Mouse (Mus musculus): ENCODE data around the gene Glod5. TPM values are rescaled to one million over a fixed set of nuclear protein-coding genes. Genes with fewer than 3 reads are reported as not detected.

Glod5 gene
- 1.6 and 1.7 TPM in 2 replicates for polyA plus RNA-seq (2012; rRNA removed)

DNA sequence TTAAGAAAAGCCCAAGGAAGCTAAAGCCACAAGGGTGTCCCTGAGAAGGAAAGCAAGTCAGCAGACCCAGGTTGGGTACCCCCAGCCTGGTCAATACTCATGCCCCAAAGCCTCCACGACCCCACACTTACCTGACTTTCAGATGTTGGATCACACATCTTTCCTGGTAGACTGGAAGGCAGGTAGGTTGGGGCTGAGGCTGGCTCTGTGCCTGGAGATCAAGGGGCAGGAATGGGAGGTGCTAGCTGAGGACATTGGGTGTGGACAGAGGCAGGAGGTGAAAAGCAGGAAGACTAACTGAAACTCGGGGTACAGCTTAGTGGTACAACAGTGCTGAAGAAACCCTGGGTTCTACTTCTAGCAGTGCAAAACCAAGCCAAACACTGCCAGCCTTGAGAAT, at the start of gene Glod5:
Gene Glod5 (minus strand): TSS at position 207 of the 400 bp plus-strand sequence.

DNA sequence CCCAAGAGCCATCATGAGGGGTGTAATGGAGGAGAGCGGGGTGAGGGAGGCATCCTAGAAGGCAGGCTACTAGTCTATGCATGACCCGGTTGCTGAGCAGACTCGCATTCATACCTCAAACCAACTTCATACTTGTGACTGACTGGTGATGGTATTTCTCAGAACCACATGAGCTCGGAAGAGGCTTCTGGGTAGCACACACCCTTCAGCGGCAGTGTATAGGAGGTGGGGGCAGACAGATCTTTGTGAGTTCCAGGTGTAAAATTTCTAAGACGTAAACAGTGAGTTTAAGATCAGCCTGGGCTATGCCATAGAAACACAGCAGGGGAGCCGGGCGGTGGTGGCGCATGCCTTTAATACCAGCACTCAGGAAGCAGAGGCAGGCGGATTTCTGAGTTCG, 40.4 kb downstream of the Glod5 start, which contains the start of gene Gata1:
Gene Gata1 (minus strand): TSS at position 180 of the 400 bp plus-strand sequence.

Other genes starting within 250 kb of the Glod5 start
- 6.6 and 7.6 TPM in 2 replicates for gene Gripap1, start 228.7 kb downstream of the Glod5 start, polyA plus RNA-seq (2012; rRNA removed)
- 0.38 and 0.56 TPM in 2 replicates for gene Kcnd1, start 196.2 kb downstream of the Glod5 start, polyA plus RNA-seq (2012; rRNA removed)
- gene Otud5, start 177.1 kb downstream of the Glod5 start, polyA plus RNA-seq (2012; rRNA removed): 21.1 and 23.3 TPM in 2 replicates
- gene Pim2, start 140.2 kb downstream of the Glod5 start, polyA plus RNA-seq (2012; rRNA removed): 7.4 and 8.8 TPM in 2 replicates
- 74.9 and 99.5 TPM in 2 replicates for gene Slc35a2, start 134.5 kb downstream of the Glod5 start, polyA plus RNA-seq (2012; rRNA removed)
- gene Pqbp1, start 119.2 kb downstream of the Glod5 start, polyA plus RNA-seq (2012; rRNA removed): 27.2 and 28.7 TPM in 2 replicates
- 23.5 and 30.2 TPM in 2 replicates for gene Timm17b, start 119.1 kb downstream of the Glod5 start, polyA plus RNA-seq (2012; rRNA removed)
- gene Gm10491, start 110.7 kb downstream of the Glod5 start, polyA plus RNA-seq (2012; rRNA removed): not detected in 2 replicates
- not detected in 2 replicates for gene Gm10490, start 109.0 kb downstream of the Glod5 start, polyA plus RNA-seq (2012; rRNA removed)
- gene Pcsk1n, start 98.7 kb downstream of the Glod5 start, polyA plus RNA-seq (2012; rRNA removed): 15.1 and 39.9 TPM in 2 replicates
- gene Eras, start 89.9 kb downstream of the Glod5 start, polyA plus RNA-seq (2012; rRNA removed): not detected in 2 replicates
- gene Hdac6, start 70.6 kb downstream of the Glod5 start, polyA plus RNA-seq (2012; rRNA removed): 7.3 and 10.8 TPM in 2 replicates
- 0.40 and 0.71 TPM in 2 replicates for gene Gata1, start 40.4 kb downstream of the Glod5 start, polyA plus RNA-seq (2012; rRNA removed)
- gene Suv39h1, start 56.3 kb upstream of the Glod5 start, polyA plus RNA-seq (2012; rRNA removed): 2.3 and 2.6 TPM in 2 replicates
- 1.1 and 1.2 TPM in 2 replicates for gene Was, start 72.0 kb upstream of the Glod5 start, polyA plus RNA-seq (2012; rRNA removed)
- gene Wdr13, start 114.4 kb upstream of the Glod5 start, polyA plus RNA-seq (2012; rRNA removed): 65.3 and 68.4 TPM in 2 replicates
- 14.2 and 17.6 TPM in 2 replicates for gene Rbm3, start 127.4 kb upstream of the Glod5 start, polyA plus RNA-seq (2012; rRNA removed)
- 7.4 and 8.1 TPM in 2 replicates for gene Tbc1d25, start 157.7 kb upstream of the Glod5 start, polyA plus RNA-seq (2012; rRNA removed)
- 106 and 116 TPM in 2 replicates for gene Ebp, start 175.0 kb upstream of the Glod5 start, polyA plus RNA-seq (2012; rRNA removed)
- 23.9 and 25.8 TPM in 2 replicates for gene Porcn, start 188.0 kb upstream of the Glod5 start, polyA plus RNA-seq (2012; rRNA removed)
- 11.5 and 13.1 TPM in 2 replicates for gene Ftsj1, start 233.9 kb upstream of the Glod5 start, polyA plus RNA-seq (2012; rRNA removed)